Mouse (Mus musculus) neural tube, embryonic 12.5 days (tissue): ENCODE results near the gene Gm28048. TPM values are rescaled to one million over a fixed set of nuclear protein-coding genes. Genes with fewer than 3 reads are reported as not detected.

Source experiments
- ATAC-seq: fragments of 200-750 bp; cut with Nextera tagmentation; 2 replicates; pipeline ENCODE4 v1.8.0; 2017; ENCODE audit warnings: low read depth, mild to moderate bottlenecking, moderate TSS enrichment, moderate library complexity; ENCODE audit not compliant: low FRiP score
- H3K27ac ChIP-seq: fragments of 300-500 bp; sonication (generic); 2 replicates; pipeline ENCODE4 v1.5.1; 2016
- H3K27me3 ChIP-seq: fragments of 300-500 bp; sonication (generic); replicated peaks from 2 replicates; pipeline ENCODE4 v1.6.1; 2016; ENCODE audit warnings: mild to moderate bottlenecking
- H3K36me3 ChIP-seq: fragments of 300-500 bp; sonication (generic); 2 replicates; pipeline ENCODE4 v1.6.1; 2016; ENCODE audit warnings: mild to moderate bottlenecking
- H3K4me1 ChIP-seq: fragments of 300-500 bp; sonication (generic); 2 replicates; pipeline ENCODE4 v1.6.1; 2016
- H3K4me2 ChIP-seq: fragments of 300-500 bp; sonication (generic); replicated peaks from 2 replicates; pipeline ENCODE4 v1.6.1; 2016; ENCODE audit warnings: mild to moderate bottlenecking
- H3K4me3 ChIP-seq: fragments of 300-500 bp; sonication (generic); 2 replicates; pipeline ENCODE4 v1.5.1; 2016
- H3K9ac ChIP-seq: fragments of 300-500 bp; sonication (generic); 2 replicates; pipeline ENCODE4 v1.6.1; 2016; ENCODE audit warnings: mild to moderate bottlenecking
- H3K9me3 ChIP-seq: fragments of 300-500 bp; sonication (generic); 2 replicates; pipeline ENCODE4 v1.6.1; 2016; ENCODE audit warnings: mild to moderate bottlenecking
- WGBS: fragments of 180-500 bp; shearing (Covaris S2); methylation state at CpG from one replicate; pipeline ENCODE4 v1.1.7; 2016; 5-methylcytosine and 5-hydroxymethylcytosine counted together
- polyA plus RNA-seq: library from polyadenylated mRNA; unstranded; fragments of >200 nt; fragmentation: Nextera tagmentation; extraction: Ambion mirVana; gene quantifications from 2 replicates; pipeline ENCODE4 v1.2.1, GENCODE M21; 2016

Gm28048 gene
- polyA plus RNA-seq, 1 experiment from 2014 or later: 6.2 TPM

GRCm38 (mm10) chr11:23008181-23008823 is 26.4 kb upstream of the Gm28048 start:
- no peaks in the 10 kb centered on the region for H3K9me3 ChIP-seq
- no peaks in the 10 kb centered on the region for H3K27me3 ChIP-seq
- H3K36me3 ChIP-seq: peaks cover 11% of the 10 kb centered on the region
- H3K27ac ChIP-seq: peak overlapping the region; percentile 77
- ATAC-seq: peak; percentile 98
- H3K4me1 ChIP-seq: no peaks in the 10 kb centered on the region
- H3K4me2 ChIP-seq: peak overlapping the region; percentile 75
- peak overlapping the region; percentile 73 for H3K9ac ChIP-seq
- WGBS: under 1% methylated on average over 40 of the region's 40 CpGs
- H3K4me3 ChIP-seq: peak overlapping the region; percentile 55

GRCm38 (mm10) chr11:23007481-23008180 is 25.7 kb upstream of the Gm28048 start, which contains the start of gene Fam161a:
Gene Fam161a, plus strand, starts transcription at chr11:23007531.
- ATAC-seq: peak; percentile 96
- Histone ChIP-seq H3K9me3 (no peaks in the 10 kb centered on the region), H3K4me1 (no peaks in the 10 kb centered on the region), H3K27ac (peak within 1 kb of the TSS; percentile 77), H3K4me2 (peak within 1 kb of the TSS; percentile 75), H3K9ac (peak within 1 kb of the TSS; percentile 73), H3K27me3 (no peaks in the 10 kb centered on the region), H3K4me3 (peak within 1 kb of the TSS; percentile 55), H3K36me3 (peaks cover 13% of the 10 kb centered on the region)
- under 1% methylated on average over 22 of the region's 22 CpGs for WGBS

- H3K27ac ChIP-seq: 0 out of 2 replicates have a peak overlapping the region, but pooled peaks have one; percentile 43
- H3K4me3 ChIP-seq: peak overlapping the region; percentile 32
- no peaks in the 10 kb centered on the region for H3K4me1 ChIP-seq
- peaks cover 18% of the 10 kb centered on the region for H3K36me3 ChIP-seq
- H3K27me3 ChIP-seq: no peaks in the 10 kb centered on the region
- no peaks in the 10 kb centered on the region for H3K9me3 ChIP-seq
- H3K9ac ChIP-seq: peak overlapping the region; percentile 48
- ATAC-seq: peak; percentile 25
- 6% methylated on average over 6 of the region's 6 CpGs for WGBS
- peak overlapping the region; percentile 75 for H3K4me2 ChIP-seq
These were observed 25.2 kb upstream of the Gm28048 start for GRCm38 (mm10) chr11:23007166-23007480.

GRCm38 (mm10) chr11:23005276-23005675 is 23.4 kb upstream of the Gm28048 start:
- WGBS: 91% methylated on average over 1 of the region's 1 CpGs
- Histone ChIP-seq H3K4me2 (no peak overlapping the region), H3K36me3 (peaks cover 34% of the 10 kb centered on the region), H3K9me3 (no peaks in the 10 kb centered on the region), H3K9ac (no peak overlapping the region), H3K27me3 (no peaks in the 10 kb centered on the region), H3K4me3 (no peak overlapping the region), H3K27ac (no peak overlapping the region), H3K4me1 (no peaks in the 10 kb centered on the region)
- ATAC-seq: no peak

DNA sequence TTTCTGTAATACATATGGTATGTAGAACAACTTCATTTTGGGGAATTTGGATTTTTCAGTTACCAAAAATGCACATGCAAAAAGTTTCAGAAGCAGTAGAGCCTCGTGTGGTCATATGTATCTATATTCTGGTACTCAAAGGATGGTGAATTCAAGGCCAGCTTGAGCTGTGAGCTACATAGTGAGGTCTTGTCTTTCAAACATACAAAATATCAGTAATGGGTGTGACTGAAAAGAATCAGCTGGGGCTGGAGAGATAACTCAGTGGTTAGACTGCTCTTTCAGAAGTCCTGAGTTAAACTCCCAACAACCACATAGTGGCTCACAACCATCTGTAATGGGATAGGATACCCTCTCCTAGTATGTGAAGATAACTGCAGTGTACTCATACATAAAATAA is 16.4 kb upstream of the Gm28048 start:
- Histone ChIP-seq H3K36me3 (peaks cover 72% of the 10 kb centered on the region), H3K4me1 (no peaks in the 10 kb centered on the region), H3K4me2 (no peak overlapping the region), H3K4me3 (no peak overlapping the region), H3K27ac (no peak overlapping the region), H3K27me3 (no peaks in the 10 kb centered on the region), H3K9ac (no peak overlapping the region), H3K9me3 (no peaks in the 10 kb centered on the region)
- ATAC-seq: no peak
- WGBS: 81% methylated on average over 1 of the region's 1 CpGs

DNA sequence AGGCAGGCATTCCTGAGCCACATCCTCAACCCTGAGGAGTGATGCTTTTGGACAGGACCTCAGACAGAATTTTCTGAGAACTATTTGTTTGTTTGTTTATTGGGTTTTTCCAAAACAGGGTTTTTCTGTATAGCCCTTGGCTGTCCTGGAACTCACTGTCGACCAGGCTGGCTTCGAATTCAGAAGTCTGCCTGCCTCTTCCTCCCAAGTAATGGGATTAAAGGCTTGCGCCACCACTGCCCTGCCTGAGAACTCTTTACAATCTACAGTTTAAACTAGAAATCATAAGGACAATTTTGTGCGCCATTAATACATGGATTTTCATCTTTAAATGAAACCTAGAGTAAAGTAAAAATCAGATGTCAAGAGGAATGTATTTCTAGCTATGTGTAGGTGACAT is 13.6 kb upstream of the Gm28048 start:
- Histone ChIP-seq H3K36me3 (peaks cover 52% of the 10 kb centered on the region), H3K27ac (no peak overlapping the region), H3K4me2 (no peak overlapping the region), H3K4me1 (peaks cover 12% of the 10 kb centered on the region), H3K4me3 (no peak overlapping the region), H3K27me3 (no peaks in the 10 kb centered on the region), H3K9ac (no peak overlapping the region), H3K9me3 (no peaks in the 10 kb centered on the region)
- ATAC-seq: no peak
- 91% methylated on average over 4 of the region's 4 CpGs for WGBS

GRCm38 (mm10) chr11:22994271-22994670 is 12.4 kb upstream of the Gm28048 start:
- peaks cover 40% of the 10 kb centered on the region for H3K36me3 ChIP-seq
- H3K9me3 ChIP-seq: no peaks in the 10 kb centered on the region
- H3K4me3 ChIP-seq: no peak overlapping the region
- H3K27me3 ChIP-seq: no peaks in the 10 kb centered on the region
- no peak for ATAC-seq
- no peak overlapping the region for H3K4me2 ChIP-seq
- 97% methylated on average over 2 of the region's 2 CpGs for whole genome bisulfite sequencing
- H3K4me1 ChIP-seq: peaks cover 12% of the 10 kb centered on the region
- H3K27ac ChIP-seq: no peak overlapping the region
- no peak overlapping the region for H3K9ac ChIP-seq

- Histone ChIP-seq H3K36me3 (peaks cover 24% of the 10 kb centered on the region), H3K4me3 (peak overlapping the region; percentile 78), H3K27ac (no peak overlapping the region), H3K9ac (peak overlapping the region; percentile 88), H3K4me2 (peak overlapping the region; percentile 94), H3K4me1 (peaks cover 12% of the 10 kb centered on the region), H3K9me3 (no peaks in the 10 kb centered on the region), H3K27me3 (no peaks in the 10 kb centered on the region)
- no peak for ATAC-seq
- WGBS: 12% methylated on average over 14 of the region's 14 CpGs
These were observed 9.4 kb upstream of the Gm28048 start for GRCm38 (mm10) chr11:22991218-22991835.

- peaks cover 18% of the 10 kb centered on the region for H3K36me3 ChIP-seq
- peak; percentile 98 for ATAC-seq
- H3K9me3 ChIP-seq: no peaks in the 10 kb centered on the region
- WGBS: under 1% methylated on average over 66 of the region's 66 CpGs
- H3K4me3 ChIP-seq: peak within 1 kb of the TSS; percentile 78
- H3K27me3 ChIP-seq: no peaks in the 10 kb centered on the region
- peak within 1 kb of the TSS; percentile 88 for H3K9ac ChIP-seq
- H3K27ac ChIP-seq: peak within 1 kb of the TSS; percentile 86
- H3K4me1 ChIP-seq: peaks cover 12% of the 10 kb centered on the region
- H3K4me2 ChIP-seq: peak within 1 kb of the TSS; percentile 94
These were observed 8.7 kb upstream of the Gm28048 start, which contains the start of gene Cct4 for GRCm38 (mm10) chr11:22990393-22991126. Gene Cct4, plus strand, starts transcription at chr11:22990519.

GRCm38 (mm10) chr11:22989786-22990185 is 7.9 kb upstream of the Gm28048 start:
- no peaks in the 10 kb centered on the region for H3K9me3 ChIP-seq
- WGBS: 61% methylated on average over 1 of the region's 1 CpGs
- H3K9ac ChIP-seq: peak overlapping the region; percentile 88; the same call in 1 of the 2 replicates
- H3K36me3 ChIP-seq: peaks cover 10% of the 10 kb centered on the region
- peak; percentile 26 for ATAC-seq
- H3K27me3 ChIP-seq: no peaks in the 10 kb centered on the region
- H3K4me3 ChIP-seq: peak overlapping the region; percentile 78
- peak overlapping the region; percentile 86; the same call in 1 of the 2 replicates for H3K27ac ChIP-seq
- H3K4me2 ChIP-seq: peak overlapping the region; percentile 94
- H3K4me1 ChIP-seq: peaks cover 12% of the 10 kb centered on the region

DNA sequence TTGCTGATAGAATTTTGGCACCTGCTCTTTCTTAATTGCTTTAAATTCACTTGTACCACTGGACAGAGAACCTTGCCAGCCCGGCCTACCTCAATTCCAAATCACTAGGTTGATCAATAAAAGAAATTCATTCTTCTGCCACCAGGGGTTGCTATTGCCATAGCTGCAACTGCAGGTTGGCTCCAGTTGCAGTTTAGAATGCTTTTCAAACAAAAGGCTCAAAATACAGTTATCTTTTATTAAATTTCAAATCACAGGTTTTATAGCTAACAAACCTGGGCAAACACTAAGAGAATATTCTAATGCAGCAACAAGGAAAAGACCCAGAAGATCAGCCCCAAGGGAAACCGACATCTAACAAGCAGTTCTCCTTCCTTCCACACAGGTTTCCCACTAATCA is 5.5 kb upstream of the Gm28048 start:
- no peaks in the 10 kb centered on the region for H3K9me3 ChIP-seq

DNA sequence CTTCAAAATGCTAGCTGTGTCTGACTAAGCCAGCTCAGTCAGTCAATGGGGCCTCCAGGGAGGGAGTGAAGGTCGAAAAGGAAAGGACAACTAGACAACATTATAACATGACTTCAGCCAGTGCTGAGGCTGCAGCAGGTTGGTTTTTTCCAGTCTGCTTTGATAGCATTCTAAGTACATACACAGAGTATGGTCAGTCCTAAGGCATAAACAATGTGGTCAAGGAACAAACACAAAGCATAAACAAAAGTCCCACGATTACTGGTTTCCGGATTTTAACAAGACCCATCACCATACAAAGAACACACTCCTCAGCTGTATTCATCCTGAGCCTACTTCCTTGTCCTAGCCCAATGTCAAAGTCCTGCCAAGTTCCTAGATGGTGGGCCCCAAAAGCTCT is 3.6 kb upstream of the Gm28048 start:
- Histone ChIP-seq H3K4me3 (no peak overlapping the region), H3K4me2 (no peak overlapping the region), H3K36me3 (no peaks in the 10 kb centered on the region), H3K4me1 (peaks cover 8% of the 10 kb centered on the region), H3K27me3 (no peaks in the 10 kb centered on the region), H3K9me3 (no peaks in the 10 kb centered on the region), H3K27ac (no peak overlapping the region), H3K9ac (no peak overlapping the region)
- WGBS: 82% methylated on average over 3 of the region's 3 CpGs
- ATAC-seq: no peak

More for the DNA sequence above, 5.5 kb upstream of the Gm28048 start:
- Histone ChIP-seq H3K27ac (no peak overlapping the region), H3K36me3 (no peaks in the 10 kb centered on the region), H3K4me3 (no peak overlapping the region), H3K9ac (no peak overlapping the region), H3K27me3 (no peaks in the 10 kb centered on the region), H3K4me1 (peaks cover 12% of the 10 kb centered on the region), H3K4me2 (no peak overlapping the region)
- 47% methylated on average over 2 of the region's 2 CpGs for WGBS
- no peak for ATAC-seq
